Mouse (Mus musculus): ENCODE data around the gene Ptprm.

- TF ChIP-seq CTCF (IDR thresholded peaks at IDR 0.05) (no peak), EP300 (IDR thresholded peaks at IDR 0.05) (no peak)
These were observed 298.6 kb downstream of the Ptprm start for GRCm38 (mm10) chr17:67055681-67056080.
